Mouse (Mus musculus) thymus, adult 2 months (tissue): ENCODE measurements around the gene Tead4.

Experiments used
- CTCF ChIP-seq: fragments of 200-500 bp; IDR thresholded peaks from 2 replicates; pipeline ENCODE4 v1.5.1; 2012; ENCODE audit warnings: mild to moderate bottlenecking, control low read depth, low read length, moderate library complexity, borderline replicate concordance; ENCODE audit not compliant: control insufficient read depth, poor library complexity, insufficient read depth; ENCODE audit errors: extremely low read depth
- POLR2A ChIP-seq: fragments of 200-500 bp; IDR thresholded peaks from 2 replicates; pipeline ENCODE4 v1.6.1; 2012; ENCODE audit warnings: mild to moderate bottlenecking, low read length, control low read depth, moderate library complexity; ENCODE audit not compliant: control insufficient read depth, poor library complexity, insufficient read depth; ENCODE audit errors: extremely low read depth

DNA sequence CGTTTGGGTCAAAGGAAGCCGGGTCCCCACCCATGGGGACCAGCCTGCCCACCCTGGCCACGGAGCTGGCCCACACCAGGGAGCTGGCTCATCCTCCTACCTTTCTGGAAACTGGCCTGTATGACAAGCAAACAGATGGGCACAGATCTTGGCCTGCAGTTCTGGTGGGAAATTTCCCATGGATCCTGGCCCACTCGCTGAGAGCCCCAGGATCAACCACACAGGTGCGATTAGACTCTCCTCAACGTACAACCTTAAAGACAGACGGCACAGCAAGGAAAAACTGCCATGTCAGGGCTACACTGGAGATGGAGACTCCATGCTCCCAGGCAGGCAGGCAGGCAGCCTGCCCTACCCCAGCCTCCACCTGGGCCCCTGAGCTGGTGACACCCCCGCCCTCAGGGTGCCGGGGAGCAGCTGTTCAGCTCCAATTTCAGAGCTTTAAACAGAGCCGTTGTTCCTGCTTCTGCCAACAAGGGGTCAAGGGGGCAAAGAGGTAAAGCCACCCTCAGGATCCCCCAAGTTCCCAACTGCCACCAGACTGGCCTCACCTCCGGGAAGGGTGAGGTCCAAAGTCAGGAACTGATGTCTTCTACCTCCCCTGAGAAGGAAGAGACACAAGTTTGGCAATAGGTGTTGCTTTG, 3.8 kb downstream of the Tead4 start:
- no peak for TF ChIP-seq CTCF
- no peak for TF ChIP-seq POLR2A
